Comparison of ENCODE assay signal across 18 mouse cellular contexts in genomic region chr15:60854151-60854550, GRCm38 (mm10). TPM values are rescaled to one million over a fixed set of nuclear protein-coding genes. Genes with fewer than 3 reads are reported as not detected.
DNase-seq lines count a peak whose midpoint lies in the region; ATAC-seq lines count a peak whose summit lies in the region.
"Had no signal": no experiment of that assay in that cellular context is flagged by ENCODE, and none has a peak within 500 bp of the region (broad histone marks: within the 10 kb centered on the region; RNA-seq: fewer than 3 reads in every experiment).

No protein-coding gene starts in this region.

- DNase-seq in 416B (ENCODE audit: low read depth) (peak; percentile 76), MEL-GATA-1-ER (ENCODE audit: extremely low read depth, low read depth) (peak; percentile 64)
- DNase-seq in liver, embryonic 11.5 days (ENCODE audit: low spot score) = no peak
- DNase-seq in spleen, postnatal 4 days (ENCODE audit: low spot score in 2 of 2) = no peak
- DNase-seq in lung, postnatal 14 days = no peak
- no peak for DNase-seq in gastrocnemius, adult 18-20 months (ENCODE audit: low spot score)
- DNase-seq: adrenal gland, postnatal 14 days; cerebellum, adult 18-20 months; cerebellum, postnatal 25 days; gastrocnemius, postnatal 25 days; kidney, adult 11 months; right cerebral cortex, postnatal 4 days had no signal

- no peak overlapping the region for H3K27ac ChIP-seq in liver, embryonic 11.5 days (ENCODE audit: low read depth, low read length)
- H3K27ac ChIP-seq: heart, embryonic 15.5 days had no signal

- H3K4me3 ChIP-seq in liver, embryonic 11.5 days (ENCODE audit: low read depth, low read length) = no peak overlapping the region
- H3K4me3 ChIP-seq: embryonic facial prominence, embryonic 12.5 days; heart, embryonic 15.5 days; limb, embryonic 12.5 days had no signal

- ATAC-seq in liver, embryonic 11.5 days (replicated peaks; ENCODE audit: low FRiP score) = 0 out of 2 replicates have a peak, but pooled peaks have one; percentile 38
- peak; percentile 56 for ATAC-seq in megakaryocyte, adult 5-6 weeks (ENCODE audit: poor library complexity, severe bottlenecking)
- ATAC-seq: activated CD4-positive, CD25-positive, alpha-beta regulatory T cell, adult 4 months; forebrain, embryonic 14.5 days had no signal

- no peaks in the 10 kb centered on the region for H3K27me3 ChIP-seq in liver, embryonic 11.5 days (replicated peaks; ENCODE audit: control insufficient read depth, insufficient read depth, low read length)
- H3K27me3 ChIP-seq: embryonic facial prominence, embryonic 12.5 days; heart, embryonic 15.5 days; limb, embryonic 12.5 days had no signal

- H3K9me3 ChIP-seq in liver, embryonic 11.5 days (ENCODE audit: control insufficient read depth, low read length) = no peaks in the 10 kb centered on the region
- H3K9me3 ChIP-seq: heart, embryonic 15.5 days; limb, embryonic 12.5 days had no signal

- 37% methylated on average over 4 of the region's 4 CpGs for WGBS in liver, embryonic 11.5 days

- no peak overlapping the region for H3K4me2 ChIP-seq in liver, embryonic 11.5 days

- peaks cover 14% of the 10 kb centered on the region for H3K4me1 ChIP-seq in liver, embryonic 11.5 days (replicated peaks; ENCODE audit: control insufficient read depth, insufficient read depth, low read length)

- H3K9ac ChIP-seq in liver, embryonic 11.5 days (ENCODE audit: low read depth, low read length) = no peak overlapping the region
- H3K9ac ChIP-seq: embryonic facial prominence, embryonic 12.5 days; heart, embryonic 15.5 days; limb, embryonic 12.5 days had no signal

- H3K36me3 ChIP-seq in liver, embryonic 11.5 days (ENCODE audit: control insufficient read depth, insufficient read depth, low read length) = no peaks in the 10 kb centered on the region
- H3K36me3 ChIP-seq: embryonic facial prominence, embryonic 12.5 days; heart, embryonic 15.5 days; limb, embryonic 12.5 days had no signal

RNA-seq across cellular contexts. Expression of gene Fam84b, which starts 0.6 kb away (rescaled TPM):
- 10.7 and 11.4 TPM in 2 replicates for polyA plus RNA-seq in liver, embryonic 11.5 days (2014; fragmentation: Nextera tagmentation; extraction: Ambion mirVana)
- total RNA-seq in megakaryocyte, adult 5-6 weeks (2015) = 4.1 and 4.6 TPM in 2 replicates
- 3.2 and 3.9 TPM in 2 replicates for total RNA-seq in megakaryocyte, adult 5-6 weeks (2017)
- total RNA-seq in gastrocnemius, adult 18-20 months (2021) = 1 to 10 TPM; 1.2 to 2.3 TPM

Comparison
In these comparisons a context has a peak if more than half of its experiments do, and no peak if none do; other contexts are left out.
1. DNase-seq: peak in 416B (single experiment) and MEL-GATA-1-ER (single experiment); none in liver, embryonic 11.5 days (single experiment), spleen, postnatal 4 days (0 of 2), lung, postnatal 14 days (single experiment) and gastrocnemius, adult 18-20 months (single experiment).